Mouse (Mus musculus): ENCODE measurements around the gene Ywhag. TPM values are rescaled to one million over a fixed set of nuclear protein-coding genes. Genes with fewer than 3 reads are reported as not detected.

The Ywhag gene
- total RNA-seq, 2 experiments from 2014 or later, result 1,218 to 1,292 TPM

- no peak overlapping the region for H3K4me3 ChIP-seq
- no peak for TF ChIP-seq CTCF (conservative IDR thresholded peaks at IDR 0.05)
- H3K27ac ChIP-seq, result no peak overlapping the region
- no peak for DNase-seq (ENCODE audit: low spot score in 2 of 2)
These were observed 11.5 kb upstream of the Ywhag start for GRCm38 (mm10) chr5:135945916-135946408.

- DNase-seq (ENCODE audit: low spot score in 2 of 2), result peak in 1 of 2 experiments; percentile 47
- Histone ChIP-seq H3K27ac (no peak overlapping the region), H3K4me3 (no peak overlapping the region)
- no peak for TF ChIP-seq CTCF (conservative IDR thresholded peaks at IDR 0.05)
These were observed 8.3 kb upstream of the Ywhag start for GRCm38 (mm10) chr5:135942710-135943109.

- Histone ChIP-seq H3K27ac (no peak overlapping the region), H3K4me3 (no peak overlapping the region)
- TF ChIP-seq CTCF (conservative IDR thresholded peaks at IDR 0.05), result no peak
- DNase-seq (ENCODE audit: low spot score in 2 of 2), result no peak
These were observed 6.2 kb upstream of the Ywhag start for GRCm38 (mm10) chr5:135940587-135940986.

GRCm38 (mm10) chr5:135935641-135936190 lies 1.3 kb upstream of the Ywhag start:
- no peak for DNase-seq (ENCODE audit: low spot score in 2 of 2)
- H3K27ac ChIP-seq, result peak overlapping the region; percentile 99; the same call in 1 of the 2 replicates
- no peak overlapping the region for H3K4me3 ChIP-seq
- TF ChIP-seq CTCF (conservative IDR thresholded peaks at IDR 0.05), result no peak

DNA sequence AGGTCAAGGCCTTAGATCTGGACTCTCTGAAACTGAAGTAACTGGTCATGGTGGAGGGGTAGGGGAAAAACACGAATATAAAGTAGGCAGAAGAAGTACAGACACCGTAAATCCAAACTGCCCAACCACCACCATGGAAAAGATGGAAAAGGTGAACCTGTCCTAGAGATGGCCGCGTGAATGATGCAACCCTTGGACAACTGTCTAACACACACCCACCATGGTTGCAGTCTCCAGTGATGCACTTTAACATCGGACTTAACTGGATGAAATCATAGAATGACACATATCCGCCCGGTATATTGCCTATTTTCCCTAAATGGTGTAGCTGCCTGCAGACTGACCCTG lies 734 bp upstream of the Ywhag start:
- no peak for TF ChIP-seq CTCF (conservative IDR thresholded peaks at IDR 0.05)
- Histone ChIP-seq H3K4me3 (peak overlapping the region; percentile 90), H3K27ac (peak overlapping the region; percentile 99)
- DNase-seq (ENCODE audit: low spot score in 2 of 2), result no peak

- peak; percentile 72 to 75 for DNase-seq (ENCODE audit: low spot score in 2 of 2)
- H3K27ac ChIP-seq, result peak overlapping the region; percentile 99
- TF ChIP-seq CTCF (conservative IDR thresholded peaks at IDR 0.05), result no peak
- peak overlapping the region; percentile 90 for H3K4me3 ChIP-seq
These were observed 445 bp downstream of the Ywhag start for GRCm38 (mm10) chr5:135933900-135934441.

- no peak for TF ChIP-seq CTCF (conservative IDR thresholded peaks at IDR 0.05)
- Histone ChIP-seq H3K27ac (peak overlapping the region; percentile 99), H3K4me3 (peak overlapping the region; percentile 90)
- DNase-seq (ENCODE audit: low spot score in 2 of 2), result no peak
These were observed 1.1 kb downstream of the Ywhag start for GRCm38 (mm10) chr5:135933222-135933899.

- H3K4me3 ChIP-seq, result peak overlapping the region; percentile 90
- DNase-seq (ENCODE audit: low spot score in 2 of 2), result no peak
- peak overlapping the region; percentile 99 for H3K27ac ChIP-seq
- no peak for TF ChIP-seq CTCF (conservative IDR thresholded peaks at IDR 0.05)
These were observed 2.1 kb downstream of the Ywhag start for GRCm38 (mm10) chr5:135932359-135932758.

DNA sequence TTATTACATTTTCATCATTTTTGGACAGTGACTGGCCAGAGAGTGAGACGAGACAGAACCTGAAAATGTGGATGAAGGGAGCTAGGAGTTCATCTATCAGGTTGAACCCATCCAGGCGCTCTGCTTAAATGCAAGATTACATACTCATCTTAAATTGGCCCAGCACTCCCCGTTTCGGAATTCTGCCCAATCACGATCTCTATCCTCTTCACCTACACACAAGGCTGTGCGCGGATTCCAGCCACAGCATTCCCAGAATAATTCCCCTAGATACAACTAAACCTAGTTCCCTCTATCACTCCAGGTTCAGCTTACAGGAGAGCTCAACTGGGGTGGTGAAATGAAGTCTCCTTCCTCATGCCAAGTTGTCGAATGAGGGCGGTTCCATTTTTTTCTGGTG lies 2.9 kb downstream of the Ywhag start:
- H3K4me3 ChIP-seq, result peak overlapping the region; percentile 90
- peak overlapping the region; percentile 99; the same call in 1 of the 2 replicates for H3K27ac ChIP-seq
- no peak for DNase-seq (ENCODE audit: low spot score in 2 of 2)
- TF ChIP-seq CTCF (conservative IDR thresholded peaks at IDR 0.05), result no peak

GRCm38 (mm10) chr5:135929685-135930424 lies 4.6 kb downstream of the Ywhag start:
- no peak for TF ChIP-seq CTCF (conservative IDR thresholded peaks at IDR 0.05)
- no peak for DNase-seq (ENCODE audit: low spot score in 2 of 2)
- H3K4me3 ChIP-seq, result no peak overlapping the region
- no peak overlapping the region for H3K27ac ChIP-seq

DNA sequence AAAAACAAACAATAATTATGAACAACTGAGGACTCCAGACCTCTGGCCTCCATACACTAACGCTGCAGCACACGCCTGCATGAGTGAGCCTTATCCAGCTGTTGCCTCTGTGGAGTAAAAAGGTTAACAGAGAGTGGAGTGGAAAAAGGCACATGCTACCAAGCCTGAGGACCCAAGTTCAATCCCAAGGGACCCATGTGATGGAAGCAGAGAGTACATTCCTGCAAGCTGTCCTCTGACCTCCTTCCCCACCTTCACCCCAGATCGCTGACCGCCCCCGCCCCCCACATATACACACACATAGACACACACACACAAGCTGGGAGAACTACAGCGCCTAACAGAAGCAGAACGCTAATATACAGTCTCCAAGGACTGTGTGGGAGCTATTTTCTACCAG lies 10.5 kb downstream of the Ywhag start:
- no peak for TF ChIP-seq CTCF (conservative IDR thresholded peaks at IDR 0.05)
- Histone ChIP-seq H3K4me3 (no peak overlapping the region), H3K27ac (no peak overlapping the region)
- no peak for DNase-seq (ENCODE audit: low spot score in 2 of 2)

- TF ChIP-seq CTCF (conservative IDR thresholded peaks at IDR 0.05), result no peak
- Histone ChIP-seq H3K27ac (no peak overlapping the region), H3K4me3 (no peak overlapping the region)
- no peak for DNase-seq (ENCODE audit: low spot score in 2 of 2)
These were observed 14.5 kb downstream of the Ywhag start for GRCm38 (mm10) chr5:135919902-135920301.

- peak; percentile 31; the same call in 1 of the 2 replicates for TF ChIP-seq CTCF (conservative IDR thresholded peaks at IDR 0.05)
- H3K4me3 ChIP-seq, result no peak overlapping the region
- DNase-seq (ENCODE audit: low spot score in 2 of 2), result no peak
These were observed 15.8 kb downstream of the Ywhag start for GRCm38 (mm10) chr5:135918593-135918992.

More at GRCm38 (mm10) chr5:135918593-135918992, 15.8 kb downstream of the Ywhag start:
- H3K27ac ChIP-seq, result no peak overlapping the region

All from layer of hippocampus, adult 2 months (tissue).